Comparison of ENCODE assay signal across 24 mouse cellular contexts in genomic region chr12:110762321-110762720, GRCm38 (mm10). TPM values are rescaled to one million over a fixed set of nuclear protein-coding genes. Genes with fewer than 3 reads are reported as not detected.
DNase-seq lines count a peak whose midpoint lies in the region; ATAC-seq lines count a peak whose summit lies in the region.
"Had no signal": no experiment of that assay in that cellular context is flagged by ENCODE, and none has a peak within 500 bp of the region (broad histone marks: within the 10 kb centered on the region; RNA-seq: fewer than 3 reads in every experiment).

No protein-coding gene starts in this region.

- peak overlapping the region; percentile 35; the same call in 1 of the 2 replicates for H3K27ac ChIP-seq in forebrain, embryonic 13.5 days
- no peak overlapping the region for H3K27ac ChIP-seq in forebrain, embryonic 12.5 days
- H3K27ac ChIP-seq in forebrain, embryonic 16.5 days (ENCODE audit: low read length), result no peak overlapping the region
- H3K27ac ChIP-seq in forebrain, embryonic 10.5 days, result no peak overlapping the region
- H3K27ac ChIP-seq in midbrain, embryonic 14.5 days (replicated peaks; ENCODE audit: low read depth, low read length), result no peak overlapping the region
- no peak overlapping the region for H3K27ac ChIP-seq in midbrain, embryonic 11.5 days (ENCODE audit: low read depth, low read length)
- H3K27ac ChIP-seq: embryonic facial prominence, embryonic 12.5 days; embryonic facial prominence, embryonic 15.5 days; hindbrain, embryonic 14.5 days; intestine, embryonic 15.5 days; kidney, embryonic 15.5 days had no signal

- no peak for DNase-seq in forebrain, embryonic 10.5 days (ENCODE audit: extremely low spot score, low spot score)
- peak; percentile 15 for DNase-seq in midbrain, embryonic 14.5 days
- no peak for DNase-seq in midbrain, embryonic 11.5 days (ENCODE audit: low spot score, missing footprints)
- DNase-seq in Muller cell, postnatal 12 days (ENCODE audit: inconsistent ontology term), result peak; percentile 63
- DNase-seq in adrenal gland, adult 18-20 months (ENCODE audit: low spot score in 2 of 2), result no peak
- DNase-seq: adrenal gland, postnatal 14 days; cerebellum, adult 11-12 months; cerebellum, adult 9-10 months; cerebellum, postnatal 25 days; gastrocnemius, postnatal 10 days; gastrocnemius, postnatal 36 days; kidney, adult 11 months; kidney, adult 8-10 months had no signal

- H3K36me3 ChIP-seq in forebrain, embryonic 13.5 days (ENCODE audit: poor library complexity, severe bottlenecking), result no peaks in the 10 kb centered on the region
- no peaks in the 10 kb centered on the region for H3K36me3 ChIP-seq in forebrain, embryonic 12.5 days (replicated peaks)
- H3K36me3 ChIP-seq in forebrain, embryonic 16.5 days (ENCODE audit: control insufficient read depth, insufficient read depth), result no peaks in the 10 kb centered on the region
- peaks cover 12% of the 10 kb centered on the region for H3K36me3 ChIP-seq in forebrain, embryonic 10.5 days (replicated peaks)
- H3K36me3 ChIP-seq in midbrain, embryonic 14.5 days (ENCODE audit: control insufficient read depth, insufficient read depth, low read length), result no peaks in the 10 kb centered on the region
- H3K36me3 ChIP-seq in midbrain, embryonic 11.5 days (ENCODE audit: control insufficient read depth, insufficient read depth, low read length), result no peaks in the 10 kb centered on the region
- H3K36me3 ChIP-seq: embryonic facial prominence, embryonic 12.5 days; embryonic facial prominence, embryonic 15.5 days; intestine, embryonic 15.5 days had no signal

- WGBS in forebrain, embryonic 13.5 days, result 44% methylated on average over 2 of the region's 2 CpGs
- WGBS in forebrain, embryonic 12.5 days, result 72% methylated on average over 2 of the region's 2 CpGs
- 27% methylated on average over 2 of the region's 2 CpGs for WGBS in forebrain, embryonic 16.5 days
- WGBS in forebrain, embryonic 10.5 days, result 91% methylated on average over 2 of the region's 2 CpGs
- WGBS in midbrain, embryonic 14.5 days, result 77% methylated on average over 2 of the region's 2 CpGs
- WGBS in midbrain, embryonic 11.5 days, result 91% methylated on average over 2 of the region's 2 CpGs

- ATAC-seq in forebrain, embryonic 13.5 days, result peak; percentile 13; the same call in 1 of the 2 replicates
- no peak for ATAC-seq in forebrain, embryonic 12.5 days (ENCODE audit: low FRiP score)
- peak; percentile 61; the same call in 1 of the 2 replicates for ATAC-seq in forebrain, embryonic 16.5 days
- no peak for ATAC-seq in midbrain, embryonic 14.5 days (ENCODE audit: low FRiP score, low TSS enrichment)
- no peak for ATAC-seq in midbrain, embryonic 11.5 days (ENCODE audit: low FRiP score)
- ATAC-seq: activated CD4-positive, CD25-positive, alpha-beta regulatory T cell, adult 4 months; CD4-positive, CD25-positive, alpha-beta regulatory T cell, adult 4 months; intestine, embryonic 15.5 days had no signal

- H3K4me2 ChIP-seq in forebrain, embryonic 13.5 days, result no peak overlapping the region
- H3K4me2 ChIP-seq in forebrain, embryonic 12.5 days, result no peak overlapping the region
- H3K4me2 ChIP-seq in forebrain, embryonic 16.5 days (ENCODE audit: low read length), result no peak overlapping the region
- no peak overlapping the region for H3K4me2 ChIP-seq in midbrain, embryonic 14.5 days (ENCODE audit: low read length)
- no peak overlapping the region for H3K4me2 ChIP-seq in midbrain, embryonic 11.5 days
- H3K4me2 ChIP-seq: embryonic facial prominence, embryonic 12.5 days; embryonic facial prominence, embryonic 15.5 days; heart, embryonic 11.5 days; hindbrain, embryonic 14.5 days; intestine, embryonic 15.5 days; kidney, embryonic 15.5 days had no signal

- H3K4me1 ChIP-seq in forebrain, embryonic 13.5 days, result peaks cover 16% of the 10 kb centered on the region
- H3K4me1 ChIP-seq in forebrain, embryonic 12.5 days, result peaks cover 12% of the 10 kb centered on the region
- peaks cover 21% of the 10 kb centered on the region for H3K4me1 ChIP-seq in forebrain, embryonic 16.5 days (replicated peaks; ENCODE audit: control insufficient read depth, insufficient read depth, low read length)
- H3K4me1 ChIP-seq in forebrain, embryonic 10.5 days, result peaks cover 11% of the 10 kb centered on the region
- H3K4me1 ChIP-seq in midbrain, embryonic 14.5 days (ENCODE audit: control insufficient read depth, insufficient read depth, low read length), result 0 out of 2 replicates have a peak, but pooled peaks cover 6% of the 10 kb centered on the region
- no peaks in the 10 kb centered on the region for H3K4me1 ChIP-seq in midbrain, embryonic 11.5 days (ENCODE audit: control insufficient read depth, insufficient read depth, low read length)
- H3K4me1 ChIP-seq: embryonic facial prominence, embryonic 12.5 days; embryonic facial prominence, embryonic 15.5 days; intestine, embryonic 15.5 days had no signal

- H3K9ac ChIP-seq in forebrain, embryonic 13.5 days, result no peak overlapping the region
- no peak overlapping the region for H3K9ac ChIP-seq in forebrain, embryonic 12.5 days
- H3K9ac ChIP-seq in forebrain, embryonic 16.5 days (replicated peaks; ENCODE audit: low read depth, low read length), result no peak overlapping the region
- H3K9ac ChIP-seq in midbrain, embryonic 14.5 days (replicated peaks; ENCODE audit: low read length), result no peak overlapping the region
- no peak overlapping the region for H3K9ac ChIP-seq in midbrain, embryonic 11.5 days (ENCODE audit: low read length)
- H3K9ac ChIP-seq: embryonic facial prominence, embryonic 12.5 days; embryonic facial prominence, embryonic 15.5 days; hindbrain, embryonic 14.5 days; intestine, embryonic 15.5 days; kidney, embryonic 15.5 days had no signal

- no peaks in the 10 kb centered on the region for H3K9me3 ChIP-seq in forebrain, embryonic 13.5 days (replicated peaks)
- no peaks in the 10 kb centered on the region for H3K9me3 ChIP-seq in forebrain, embryonic 12.5 days
- no peaks in the 10 kb centered on the region for H3K9me3 ChIP-seq in forebrain, embryonic 16.5 days (ENCODE audit: control insufficient read depth, low read length)
- H3K9me3 ChIP-seq in forebrain, embryonic 10.5 days, result no peaks in the 10 kb centered on the region
- H3K9me3 ChIP-seq in midbrain, embryonic 14.5 days (ENCODE audit: control insufficient read depth, low read length), result no peaks in the 10 kb centered on the region
- H3K9me3 ChIP-seq in midbrain, embryonic 11.5 days (ENCODE audit: control insufficient read depth, low read length), result no peaks in the 10 kb centered on the region
- H3K9me3 ChIP-seq: embryonic facial prominence, embryonic 12.5 days; embryonic facial prominence, embryonic 15.5 days; intestine, embryonic 15.5 days; kidney, embryonic 15.5 days had no signal

- no peak overlapping the region for H3K4me3 ChIP-seq in forebrain, embryonic 13.5 days
- no peak overlapping the region for H3K4me3 ChIP-seq in forebrain, embryonic 12.5 days (replicated peaks)
- H3K4me3 ChIP-seq in forebrain, embryonic 16.5 days (replicated peaks; ENCODE audit: low read length), result no peak overlapping the region
- no peak overlapping the region for H3K4me3 ChIP-seq in forebrain, embryonic 10.5 days
- H3K4me3 ChIP-seq in midbrain, embryonic 14.5 days (replicated peaks; ENCODE audit: low read depth, low read length), result no peak overlapping the region
- no peak overlapping the region for H3K4me3 ChIP-seq in midbrain, embryonic 11.5 days (ENCODE audit: low read depth, low read length)
- H3K4me3 ChIP-seq: embryonic facial prominence, embryonic 12.5 days; embryonic facial prominence, embryonic 15.5 days; intestine, embryonic 15.5 days; kidney, embryonic 15.5 days had no signal

- no peaks in the 10 kb centered on the region for H3K27me3 ChIP-seq in forebrain, embryonic 13.5 days
- H3K27me3 ChIP-seq in forebrain, embryonic 12.5 days, result no peaks in the 10 kb centered on the region
- no peaks in the 10 kb centered on the region for H3K27me3 ChIP-seq in forebrain, embryonic 16.5 days (replicated peaks; ENCODE audit: control insufficient read depth, insufficient read depth, low read length)
- no peaks in the 10 kb centered on the region for H3K27me3 ChIP-seq in forebrain, embryonic 10.5 days (ENCODE audit: poor library complexity, severe bottlenecking)
- no peaks in the 10 kb centered on the region for H3K27me3 ChIP-seq in midbrain, embryonic 14.5 days (ENCODE audit: control insufficient read depth, insufficient read depth, low read length)
- H3K27me3 ChIP-seq in midbrain, embryonic 11.5 days (ENCODE audit: control insufficient read depth, insufficient read depth, low read length), result no peaks in the 10 kb centered on the region
- H3K27me3 ChIP-seq: embryonic facial prominence, embryonic 12.5 days; embryonic facial prominence, embryonic 15.5 days; intestine, embryonic 15.5 days; kidney, embryonic 15.5 days had no signal

RNA-seq across cellular contexts. Expression of gene Wdr20, which starts 24.6 kb away (rescaled TPM):
- polyA plus RNA-seq in forebrain, embryonic 13.5 days (2015; fragmentation: Nextera tagmentation; extraction: Ambion mirVana), result 26.9 and 29.9 TPM in 2 replicates
- polyA plus RNA-seq in forebrain, embryonic 12.5 days (2016; fragmentation: Nextera tagmentation; extraction: Ambion mirVana), result 28.2 and 33.5 TPM in 2 replicates
- polyA plus RNA-seq in forebrain, embryonic 16.5 days (2015; fragmentation: Nextera tagmentation; extraction: Ambion mirVana), result 30.1 and 30.9 TPM in 2 replicates
- polyA plus RNA-seq in forebrain, embryonic 10.5 days (2016; fragmentation: Nextera tagmentation; extraction: Ambion mirVana), result 22.5 and 23.5 TPM in 2 replicates
- polyA plus RNA-seq in midbrain, embryonic 14.5 days (2014; fragmentation: Nextera tagmentation; extraction: Ambion mirVana), result 22.1 and 24.0 TPM in 2 replicates
- polyA plus RNA-seq in midbrain, embryonic 11.5 days (2014; fragmentation: Nextera tagmentation; extraction: Ambion mirVana), result 22.9 and 24.7 TPM in 2 replicates
- 10 to 100 TPM; 42.9 to 49.5 TPM for total RNA-seq in adrenal gland, adult 18-20 months (2021)

RNA-seq across cellular contexts. Expression of gene Hsp90aa1, which starts 59.8 kb away (rescaled TPM):
- 1,477 and 1,490 TPM in 2 replicates for polyA plus RNA-seq in forebrain, embryonic 13.5 days (2015; fragmentation: Nextera tagmentation; extraction: Ambion mirVana)
- polyA plus RNA-seq in forebrain, embryonic 12.5 days (2016; fragmentation: Nextera tagmentation; extraction: Ambion mirVana), result 1,281 and 1,312 TPM in 2 replicates
- polyA plus RNA-seq in forebrain, embryonic 16.5 days (2015; fragmentation: Nextera tagmentation; extraction: Ambion mirVana), result 1,235 and 1,237 TPM in 2 replicates
- 1,260 and 1,271 TPM in 2 replicates for polyA plus RNA-seq in forebrain, embryonic 10.5 days (2016; fragmentation: Nextera tagmentation; extraction: Ambion mirVana)
- polyA plus RNA-seq in midbrain, embryonic 14.5 days (2014; fragmentation: Nextera tagmentation; extraction: Ambion mirVana), result 1,408 and 1,565 TPM in 2 replicates
- 1,541 and 1,584 TPM in 2 replicates for polyA plus RNA-seq in midbrain, embryonic 11.5 days (2014; fragmentation: Nextera tagmentation; extraction: Ambion mirVana)
- 1,000 to 10,000 TPM; 1,046 to 1,696 TPM for total RNA-seq in adrenal gland, adult 18-20 months (2021)

Comparison
In these comparisons a context has a peak if more than half of its experiments do, and no peak if none do; other contexts are left out.
1. ATAC-seq: peak in forebrain, embryonic 13.5 days (single experiment) and forebrain, embryonic 16.5 days (single experiment); none in forebrain, embryonic 12.5 days (single experiment), midbrain, embryonic 14.5 days (single experiment) and midbrain, embryonic 11.5 days (single experiment).
2. DNase-seq: peak in midbrain, embryonic 14.5 days (single experiment) and Muller cell, postnatal 12 days (single experiment); none in forebrain, embryonic 10.5 days (single experiment), midbrain, embryonic 11.5 days (single experiment) and adrenal gland, adult 18-20 months (0 of 2).